Mouse (Mus musculus): ENCODE results near the gene Cdk2ap1. TPM values are rescaled to one million over a fixed set of nuclear protein-coding genes. Genes with fewer than 3 reads are reported as not detected.
A peak's percentile ranks its signal among the peaks of the same experiment; 100 is the strongest.

Gene Cdk2ap1
- polyA plus RNA-seq, 1 experiment from 2014 or later, result 6.2 TPM

GRCm38 (mm10) chr5:124374298-124374697, 11.4 kb upstream of the Cdk2ap1 start:
- Histone ChIP-seq H3K4me3 (ENCODE audit: low read depth, low read length) (no peak overlapping the region), H3K4me1 (ENCODE audit: control insufficient read depth, low read depth, low read length) (no peaks in the 10 kb centered on the region), H3K9me3 (replicated peaks; ENCODE audit: control insufficient read depth, low read length) (no peaks in the 10 kb centered on the region), H3K27ac (ENCODE audit: low read length) (no peak overlapping the region), H3K27me3 (ENCODE audit: control insufficient read depth, insufficient read depth, low read depth, low read length) (no peaks in the 10 kb centered on the region), H3K9ac (ENCODE audit: low read depth, low read length) (no peak overlapping the region), H3K36me3 (ENCODE audit: control insufficient read depth, insufficient read depth) (peaks cover 34% of the 10 kb centered on the region), H3K4me2 (ENCODE audit: low read depth, low read length) (no peak overlapping the region)
- ATAC-seq (ENCODE audit: low read depth), result no peak
- WGBS (ENCODE audit: insufficient replicate concordance), result 88% methylated on average over 7 of the region's 7 CpGs

GRCm38 (mm10) chr5:124366721-124367120, 3.8 kb upstream of the Cdk2ap1 start:
- H3K9ac ChIP-seq (ENCODE audit: low read depth, low read length), result no peak overlapping the region
- H3K36me3 ChIP-seq (ENCODE audit: control insufficient read depth, insufficient read depth), result peaks cover 8% of the 10 kb centered on the region
- whole genome bisulfite sequencing (ENCODE audit: insufficient replicate concordance), result 48% methylated on average over 3 of the region's 3 CpGs
- no peak overlapping the region for H3K27ac ChIP-seq (ENCODE audit: low read length)
- ATAC-seq (ENCODE audit: low read depth), result no peak
- H3K4me3 ChIP-seq (ENCODE audit: low read depth, low read length), result no peak overlapping the region
- no peaks in the 10 kb centered on the region for H3K27me3 ChIP-seq (ENCODE audit: control insufficient read depth, insufficient read depth, low read depth, low read length)
- no peak overlapping the region for H3K4me2 ChIP-seq (ENCODE audit: low read depth, low read length)
- no peaks in the 10 kb centered on the region for H3K4me1 ChIP-seq (ENCODE audit: control insufficient read depth, low read depth, low read length)
- no peaks in the 10 kb centered on the region for H3K9me3 ChIP-seq (replicated peaks; ENCODE audit: control insufficient read depth, low read length)

GRCm38 (mm10) chr5:124365754-124366153, 2.9 kb upstream of the Cdk2ap1 start:
- H3K36me3 ChIP-seq (ENCODE audit: control insufficient read depth, insufficient read depth), result 0 out of 2 replicates have a peak, but pooled peaks cover 3% of the 10 kb centered on the region
- WGBS (ENCODE audit: insufficient replicate concordance), result 84% methylated on average over 2 of the region's 2 CpGs
- H3K4me2 ChIP-seq (ENCODE audit: low read depth, low read length), result no peak overlapping the region
- no peak overlapping the region for H3K9ac ChIP-seq (ENCODE audit: low read depth, low read length)
- no peaks in the 10 kb centered on the region for H3K27me3 ChIP-seq (ENCODE audit: control insufficient read depth, insufficient read depth, low read depth, low read length)
- no peaks in the 10 kb centered on the region for H3K9me3 ChIP-seq (replicated peaks; ENCODE audit: control insufficient read depth, low read length)
- H3K27ac ChIP-seq (ENCODE audit: low read length), result no peak overlapping the region
- H3K4me3 ChIP-seq (ENCODE audit: low read depth, low read length), result no peak overlapping the region
- no peaks in the 10 kb centered on the region for H3K4me1 ChIP-seq (ENCODE audit: control insufficient read depth, low read depth, low read length)
- no peak for ATAC-seq (ENCODE audit: low read depth)

- 74% methylated on average over 6 of the region's 6 CpGs for WGBS (ENCODE audit: insufficient replicate concordance)
- Histone ChIP-seq H3K4me2 (ENCODE audit: low read depth, low read length) (no peak overlapping the region), H3K4me3 (ENCODE audit: low read depth, low read length) (no peak overlapping the region), H3K9me3 (replicated peaks; ENCODE audit: control insufficient read depth, low read length) (no peaks in the 10 kb centered on the region), H3K36me3 (ENCODE audit: control insufficient read depth, insufficient read depth) (no peaks in the 10 kb centered on the region), H3K9ac (ENCODE audit: low read depth, low read length) (no peak overlapping the region), H3K27ac (ENCODE audit: low read length) (no peak overlapping the region), H3K4me1 (ENCODE audit: control insufficient read depth, low read depth, low read length) (no peaks in the 10 kb centered on the region), H3K27me3 (ENCODE audit: control insufficient read depth, insufficient read depth, low read depth, low read length) (no peaks in the 10 kb centered on the region)
- ATAC-seq (ENCODE audit: low read depth), result no peak
Observed at GRCm38 (mm10) chr5:124364173-124364918, 1.5 kb upstream of the Cdk2ap1 start.

- no peak for ATAC-seq (ENCODE audit: low read depth)
- H3K4me2 ChIP-seq (ENCODE audit: low read depth, low read length), result no peak overlapping the region
- H3K4me1 ChIP-seq (ENCODE audit: control insufficient read depth, low read depth, low read length), result peaks cover 3% of the 10 kb centered on the region; the same call in 1 of the 2 replicates
- no peaks in the 10 kb centered on the region for H3K27me3 ChIP-seq (ENCODE audit: control insufficient read depth, insufficient read depth, low read depth, low read length)
- H3K4me3 ChIP-seq (ENCODE audit: low read depth, low read length), result no peak overlapping the region
- no peak overlapping the region for H3K27ac ChIP-seq (ENCODE audit: low read length)
- no peaks in the 10 kb centered on the region for H3K9me3 ChIP-seq (replicated peaks; ENCODE audit: control insufficient read depth, low read length)
- WGBS (ENCODE audit: insufficient replicate concordance), result 62% methylated on average over 2 of the region's 2 CpGs
- H3K9ac ChIP-seq (ENCODE audit: low read depth, low read length), result no peak overlapping the region
- H3K36me3 ChIP-seq (ENCODE audit: control insufficient read depth, insufficient read depth), result no peaks in the 10 kb centered on the region
Observed at GRCm38 (mm10) chr5:124359641-124360040, 3.2 kb downstream of the Cdk2ap1 start.

- no peaks in the 10 kb centered on the region for H3K27me3 ChIP-seq (ENCODE audit: control insufficient read depth, insufficient read depth, low read depth, low read length)
- no peak overlapping the region for H3K4me2 ChIP-seq (ENCODE audit: low read depth, low read length)
- no peak overlapping the region for H3K4me3 ChIP-seq (ENCODE audit: low read depth, low read length)
- WGBS (ENCODE audit: insufficient replicate concordance), result 58% methylated on average over 3 of the region's 3 CpGs
- no peak for ATAC-seq (ENCODE audit: low read depth)
- H3K9ac ChIP-seq (ENCODE audit: low read depth, low read length), result no peak overlapping the region
- H3K4me1 ChIP-seq (ENCODE audit: control insufficient read depth, low read depth, low read length), result peaks cover 19% of the 10 kb centered on the region
- no peaks in the 10 kb centered on the region for H3K9me3 ChIP-seq (replicated peaks; ENCODE audit: control insufficient read depth, low read length)
- no peaks in the 10 kb centered on the region for H3K36me3 ChIP-seq (ENCODE audit: control insufficient read depth, insufficient read depth)
- H3K27ac ChIP-seq (ENCODE audit: low read length), result no peak overlapping the region
Observed at GRCm38 (mm10) chr5:124356695-124357094, 6.2 kb downstream of the Cdk2ap1 start.

DNA sequence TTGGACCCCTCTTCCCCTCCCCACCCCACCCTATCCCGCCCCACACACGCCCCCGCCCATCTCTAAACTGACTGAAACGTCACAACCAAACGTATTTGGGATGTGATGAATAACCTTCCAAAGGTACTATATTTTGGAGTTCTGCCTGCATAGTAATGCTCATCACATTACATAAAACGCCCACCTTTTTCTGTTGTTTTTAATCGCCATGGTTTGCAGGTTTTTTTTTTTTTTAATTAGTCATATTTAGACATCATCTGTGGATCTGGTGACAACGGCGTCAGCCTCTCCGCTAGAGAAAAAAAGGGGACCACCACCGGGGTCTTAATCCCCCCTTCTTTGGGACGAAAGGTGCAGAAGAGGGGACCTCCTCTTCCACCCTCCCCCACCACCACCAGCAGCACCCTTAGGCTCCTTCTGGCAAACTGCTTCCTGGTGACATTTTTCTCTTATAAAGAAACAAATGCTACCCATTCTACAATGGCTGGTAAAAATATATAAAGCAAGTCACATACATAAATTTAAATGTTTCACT, 7.4 kb downstream of the Cdk2ap1 start:
- ATAC-seq (ENCODE audit: low read depth), result no peak
- Histone ChIP-seq H3K9ac (ENCODE audit: low read depth, low read length) (no peak overlapping the region; the same call in 1 of the 2 replicates), H3K4me3 (ENCODE audit: low read depth, low read length) (peak overlapping the region; percentile 90), H3K36me3 (ENCODE audit: control insufficient read depth, insufficient read depth) (no peaks in the 10 kb centered on the region), H3K27me3 (ENCODE audit: control insufficient read depth, insufficient read depth, low read depth, low read length) (no peaks in the 10 kb centered on the region), H3K4me2 (ENCODE audit: low read depth, low read length) (peak overlapping the region; percentile 85), H3K4me1 (ENCODE audit: control insufficient read depth, low read depth, low read length) (peaks cover 28% of the 10 kb centered on the region), H3K27ac (ENCODE audit: low read length) (no peak overlapping the region), H3K9me3 (replicated peaks; ENCODE audit: control insufficient read depth, low read length) (no peaks in the 10 kb centered on the region)
- WGBS (ENCODE audit: insufficient replicate concordance), result 6% methylated on average over 12 of the region's 12 CpGs

GRCm38 (mm10) chr5:124354574-124355424, 8.1 kb downstream of the Cdk2ap1 start:
- H3K9ac ChIP-seq (ENCODE audit: low read depth, low read length), result peak overlapping the region; percentile 94
- H3K9me3 ChIP-seq (replicated peaks; ENCODE audit: control insufficient read depth, low read length), result no peaks in the 10 kb centered on the region
- peak overlapping the region; percentile 90 for H3K4me3 ChIP-seq (ENCODE audit: low read depth, low read length)
- H3K4me2 ChIP-seq (ENCODE audit: low read depth, low read length), result peak overlapping the region; percentile 85
- no peaks in the 10 kb centered on the region; the same call in 1 of the 2 replicates for H3K36me3 ChIP-seq (ENCODE audit: control insufficient read depth, insufficient read depth)
- H3K4me1 ChIP-seq (ENCODE audit: control insufficient read depth, low read depth, low read length), result peaks cover 28% of the 10 kb centered on the region
- H3K27me3 ChIP-seq (ENCODE audit: control insufficient read depth, insufficient read depth, low read depth, low read length), result no peaks in the 10 kb centered on the region
- WGBS (ENCODE audit: insufficient replicate concordance), result under 1% methylated on average over 42 of the region's 60 CpGs
- ATAC-seq (ENCODE audit: low read depth), result peak; percentile 79
- H3K27ac ChIP-seq (ENCODE audit: low read length), result peak overlapping the region; percentile 54

Measured in liver, embryonic 16.5 days (tissue).